Mouse (Mus musculus): Measurements from ENCODE around the gene 2310057M21Rik. TPM values are rescaled to one million over a fixed set of nuclear protein-coding genes. Genes with fewer than 3 reads are reported as not detected.

Gene 2310057M21Rik
- polyA plus RNA-seq, 1 experiment from 2014 or later, result 19.6 TPM

Other genes with a start within 250 kb of the 2310057M21Rik start
- not detected in 2 replicates for gene 4933402N03Rik, start 216.4 kb downstream of the 2310057M21Rik start, polyA plus RNA-seq (2015; fragmentation: Nextera tagmentation; extraction: Ambion mirVana)
- gene 5430419D17Rik, start 188.4 kb downstream of the 2310057M21Rik start, polyA plus RNA-seq (2015; fragmentation: Nextera tagmentation; extraction: Ambion mirVana), result 0.01 TPM in 1 of 2 replicates, not detected in the other
- not detected in 2 replicates for gene Cuzd1, start 40.5 kb downstream of the 2310057M21Rik start, polyA plus RNA-seq (2015; fragmentation: Nextera tagmentation; extraction: Ambion mirVana)
- gene Fam24b, start 33.2 kb downstream of the 2310057M21Rik start, polyA plus RNA-seq (2015; fragmentation: Nextera tagmentation; extraction: Ambion mirVana), result 0.35 TPM in 1 of 2 replicates, not detected in the other
- not detected in 2 replicates for gene Fam24a, start 28.9 kb downstream of the 2310057M21Rik start, polyA plus RNA-seq (2015; fragmentation: Nextera tagmentation; extraction: Ambion mirVana)
- gene Pstk, start 8.4 kb upstream of the 2310057M21Rik start, polyA plus RNA-seq (2015; fragmentation: Nextera tagmentation; extraction: Ambion mirVana), result 57.8 and 61.4 TPM in 2 replicates
- 13.5 and 16.9 TPM in 2 replicates for gene Ikzf5, start 47.8 kb upstream of the 2310057M21Rik start, polyA plus RNA-seq (2015; fragmentation: Nextera tagmentation; extraction: Ambion mirVana)
- 198 and 207 TPM in 2 replicates for gene Acadsb, start 47.8 kb upstream of the 2310057M21Rik start, polyA plus RNA-seq (2015; fragmentation: Nextera tagmentation; extraction: Ambion mirVana)
- not detected in 2 replicates for gene Hmx3, start 180.1 kb upstream of the 2310057M21Rik start, polyA plus RNA-seq (2015; fragmentation: Nextera tagmentation; extraction: Ambion mirVana)
- not detected in 2 replicates for gene Hmx2, start 186.0 kb upstream of the 2310057M21Rik start, polyA plus RNA-seq (2015; fragmentation: Nextera tagmentation; extraction: Ambion mirVana)
- gene Bub3, start 197.5 kb upstream of the 2310057M21Rik start, polyA plus RNA-seq (2015; fragmentation: Nextera tagmentation; extraction: Ambion mirVana), result 243 and 245 TPM in 2 replicates

Data from lung, embryonic 16.5 days (tissue).